In the genomic region with DNA sequence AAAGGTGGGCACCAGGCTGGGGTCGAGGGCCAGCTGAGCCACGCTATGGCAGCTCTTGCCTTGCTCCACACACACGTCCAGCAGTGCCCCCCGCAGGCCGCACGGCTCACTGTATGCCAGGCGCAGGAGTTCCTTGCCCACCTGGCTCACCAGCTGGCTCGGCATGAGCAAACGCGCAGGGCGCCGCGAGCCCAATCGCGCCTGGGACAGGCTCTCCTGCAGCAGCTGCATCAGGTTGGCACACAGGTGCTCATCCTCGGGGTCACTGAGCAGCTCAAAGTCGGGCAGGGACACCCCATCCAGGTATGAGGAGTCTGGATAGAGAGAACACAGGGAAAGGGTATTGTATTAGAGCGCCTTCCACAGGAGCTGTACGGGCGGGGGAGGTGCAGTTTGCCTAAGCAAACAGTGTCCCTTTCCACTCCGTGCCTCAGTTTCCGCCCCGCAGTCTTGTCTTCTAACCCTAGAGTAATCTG, we compare ENCODE assay signal across 8 mouse cellular contexts. TPM values are rescaled to one million over a fixed set of nuclear protein-coding genes. Genes with fewer than 3 reads are reported as not detected.
A peak's percentile ranks its signal among the peaks of the same experiment; 100 is the strongest.
DNase-seq lines count a peak whose midpoint lies in the region; ATAC-seq and TF ChIP-seq lines count a peak whose summit lies in the region.

No protein-coding gene starts in this region.

- H3K9me3 ChIP-seq in G1E (replicated peaks), result no peaks in the 10 kb centered on the region
- no peaks in the 10 kb centered on the region for H3K9me3 ChIP-seq in hindbrain, embryonic 10.5 days

- peaks cover 13% of the 10 kb centered on the region for H3K36me3 ChIP-seq in G1E (replicated peaks)
- H3K36me3 ChIP-seq in hindbrain, embryonic 10.5 days, result peaks cover 4% of the 10 kb centered on the region; the same call in 1 of the 2 replicates

- under 1% methylated on average over 23 of the region's 23 CpGs for WGBS in hindbrain, embryonic 10.5 days

- peaks cover 47% of the 10 kb centered on the region for H3K4me1 ChIP-seq in G1E (ENCODE audit: insufficient read depth, low read depth, low read length)
- peaks cover 61% of the 10 kb centered on the region for H3K4me1 ChIP-seq in hindbrain, embryonic 10.5 days (replicated peaks)

- ATAC-seq in G1E (ENCODE audit: extremely low read depth, insufficient number of reproducible peaks, low FRiP score, poor library complexity, severe bottlenecking), result no peak

- no peak for TF ChIP-seq CTCF in G1E (IDR thresholded peaks at IDR 0.05; ENCODE audit: low read depth, low read length)

- peak overlapping the region; percentile 96 for H3K27ac ChIP-seq in hindbrain, embryonic 10.5 days

- H3K4me3 ChIP-seq in G1E (ENCODE audit: low read depth, low read length), result peak overlapping the region; percentile 80
- peak overlapping the region; percentile 81 for H3K4me3 ChIP-seq in hindbrain, embryonic 10.5 days

- DNase-seq in G1E (ENCODE audit: low spot score), result no peak
- DNase-seq in cerebellum, adult 9-10 months, result peak; percentile 90
- peak; percentile 63 for DNase-seq in forelimb bud, embryonic 11.5 days (ENCODE audit: low read depth, low spot score)
- peak; percentile 81 for DNase-seq in hindbrain, embryonic 10.5 days (ENCODE audit: low spot score)
- peak; percentile 85 to 87 for DNase-seq in layer of hippocampus, postnatal 14 days (ENCODE audit: low spot score in 2 of 2)
- peak; percentile 82 for DNase-seq in lung, postnatal 14 days
- peak; percentile 81 for DNase-seq in ovary, postnatal 36 days (ENCODE audit: low spot score)
- peak; percentile 93 for DNase-seq in thymus, postnatal 25 days

- H3K27me3 ChIP-seq in G1E (ENCODE audit: insufficient read depth, low read length), result no peaks in the 10 kb centered on the region
- H3K27me3 ChIP-seq in hindbrain, embryonic 10.5 days (ENCODE audit: insufficient read depth, poor library complexity, severe bottlenecking), result no peaks in the 10 kb centered on the region; the same call in 1 of the 2 replicates

RNA-seq across cellular contexts. Expression of a gene that starts 0.9 kb away (rescaled TPM):
- 21.6 and 27.7 TPM in 2 replicates for total RNA-seq in G1E (2014; fragmentation: Nextera tagmentation)
- 9.9 TPM in 2 replicates for total RNA-seq in G1E (2017)
- polyA plus RNA-seq in G1E (2012), result 21.8 and 28.5 TPM in 2 replicates
- 37.5 and 37.6 TPM in 2 replicates for polyA plus RNA-seq in hindbrain, embryonic 10.5 days (2016; fragmentation: Nextera tagmentation; extraction: Ambion mirVana)
- total RNA-seq in layer of hippocampus, postnatal 14 days (2021), result 100 to 1,000 TPM in 1 of 2 experiments, 10 to 100 TPM in 1; 99.5 to 106 TPM

RNA-seq across cellular contexts. Expression of a gene that starts 51.9 kb away (rescaled TPM):
- total RNA-seq in G1E (2014; fragmentation: Nextera tagmentation) (19.3 and 22.2 TPM in 2 replicates), G1E (2017) (14.2 and 19.7 TPM in 2 replicates)
- 22.6 and 24.8 TPM in 2 replicates for polyA plus RNA-seq in G1E (2012)
- 35.8 and 37.0 TPM in 2 replicates for polyA plus RNA-seq in hindbrain, embryonic 10.5 days (2016; fragmentation: Nextera tagmentation; extraction: Ambion mirVana)
- 10 to 100 TPM; 18.4 to 19.1 TPM for total RNA-seq in layer of hippocampus, postnatal 14 days (2021)

RNA-seq across cellular contexts. Expression of a gene that starts 52.2 kb away (rescaled TPM):
- 43.2 and 54.4 TPM in 2 replicates for total RNA-seq in G1E (2014; fragmentation: Nextera tagmentation)
- 26.3 and 28.2 TPM in 2 replicates for total RNA-seq in G1E (2017)
- 36.7 and 38.4 TPM in 2 replicates for polyA plus RNA-seq in G1E (2012)
- 111 and 114 TPM in 2 replicates for polyA plus RNA-seq in hindbrain, embryonic 10.5 days (2016; fragmentation: Nextera tagmentation; extraction: Ambion mirVana)
- total RNA-seq in layer of hippocampus, postnatal 14 days (2021), result 10 to 100 TPM; 67.4 to 69.2 TPM
